Mouse (Mus musculus): Measurements from ENCODE around the gene Trim71. TPM values are rescaled to one million over a fixed set of nuclear protein-coding genes. Genes with fewer than 3 reads are reported as not detected.
A peak's percentile ranks its signal among the peaks of the same experiment; 100 is the strongest.
"Not testable (repeated sequence)": the region's sequence is repeated elsewhere in the genome, so short reads cannot be mapped to it uniquely, and the experiment has no call there.

The Trim71 gene
- polyA plus RNA-seq, 1 experiment from 2014 or later: 7.8 TPM

DNA sequence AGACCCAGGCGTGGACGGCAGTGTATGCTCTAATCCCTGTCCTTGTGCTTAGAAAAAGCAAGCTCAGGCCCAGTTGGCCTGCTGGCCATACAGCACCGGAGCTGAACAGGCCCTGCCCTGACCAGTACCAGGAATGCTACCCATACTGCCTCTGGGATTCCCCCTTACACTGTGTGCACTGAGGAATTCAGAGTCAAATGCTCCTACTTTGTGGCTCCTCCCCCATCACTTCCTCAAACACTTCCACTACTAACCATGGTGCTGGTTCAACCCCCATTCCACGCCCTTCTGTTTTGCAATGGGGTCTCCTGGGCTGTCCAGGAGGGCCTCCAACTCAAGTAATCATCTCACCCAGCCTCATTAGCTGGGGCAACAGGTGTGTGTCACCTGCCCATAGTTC, 30.3 kb downstream of the Trim71 start:
- Histone ChIP-seq H3K36me3 (replicated peaks) (no peaks in the 10 kb centered on the region), H3K27me3 (replicated peaks; ENCODE audit: low read depth, poor library complexity, severe bottlenecking) (no peaks in the 10 kb centered on the region), H3K4me1 (peaks cover 91% of the 10 kb centered on the region), H3K27ac (replicated peaks) (0 out of 2 replicates have a peak overlapping the region, but pooled peaks have one; percentile 16), H3K9me3 (no peaks in the 10 kb centered on the region), H3K4me3 (no peak overlapping the region)
- 72% methylated on average over 4 of the region's 4 CpGs for WGBS
- no peak for DNase-seq (ENCODE audit: low spot score)

DNA sequence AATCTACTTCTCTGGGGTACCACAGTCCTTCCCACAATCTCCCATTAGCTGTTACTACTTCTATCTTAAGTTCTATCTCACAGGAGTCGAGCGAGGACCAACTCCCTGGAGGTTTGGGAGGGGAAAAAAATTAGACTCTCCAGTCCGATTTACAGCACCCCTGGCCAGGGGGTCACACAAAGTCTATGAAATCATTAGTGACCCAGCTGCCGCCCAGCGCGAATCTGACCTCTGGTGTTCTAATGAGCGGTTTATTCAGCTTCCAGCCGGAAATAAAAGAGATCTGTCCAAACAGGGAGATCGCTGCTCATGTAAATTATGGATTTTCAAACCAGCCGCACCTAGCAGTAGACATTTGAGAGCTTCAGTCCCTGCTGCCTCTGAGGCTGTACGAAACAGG, 32.9 kb downstream of the Trim71 start:
- DNase-seq (ENCODE audit: low spot score): no peak
- 25% methylated on average over 11 of the region's 11 CpGs for WGBS
- H3K4me3 ChIP-seq: peak overlapping the region; percentile 32; the same call in 1 of the 2 replicates

GRCm38 (mm10) chr9:114528680-114529048, 35.5 kb downstream of the Trim71 start:
- no peak for DNase-seq (ENCODE audit: low spot score)
- peaks cover 87% of the 10 kb centered on the region for H3K4me1 ChIP-seq
- H3K27ac ChIP-seq (replicated peaks): peak overlapping the region; percentile 87
- H3K27me3 ChIP-seq (replicated peaks; ENCODE audit: low read depth, poor library complexity, severe bottlenecking): no peaks in the 10 kb centered on the region
- peaks cover 17% of the 10 kb centered on the region for H3K36me3 ChIP-seq (replicated peaks)
- peak overlapping the region; percentile 38; the same call in 1 of the 2 replicates for H3K4me3 ChIP-seq
- no peaks in the 10 kb centered on the region for H3K9me3 ChIP-seq
- WGBS: 44% methylated on average over 9 of the region's 9 CpGs

More for the DNA sequence above, 32.9 kb downstream of the Trim71 start:
- Histone ChIP-seq H3K9me3 (no peaks in the 10 kb centered on the region), H3K36me3 (replicated peaks) (no peaks in the 10 kb centered on the region), H3K27me3 (replicated peaks; ENCODE audit: low read depth, poor library complexity, severe bottlenecking) (no peaks in the 10 kb centered on the region), H3K27ac (replicated peaks) (peak overlapping the region; percentile 65), H3K4me1 (peaks cover 91% of the 10 kb centered on the region)

DNA sequence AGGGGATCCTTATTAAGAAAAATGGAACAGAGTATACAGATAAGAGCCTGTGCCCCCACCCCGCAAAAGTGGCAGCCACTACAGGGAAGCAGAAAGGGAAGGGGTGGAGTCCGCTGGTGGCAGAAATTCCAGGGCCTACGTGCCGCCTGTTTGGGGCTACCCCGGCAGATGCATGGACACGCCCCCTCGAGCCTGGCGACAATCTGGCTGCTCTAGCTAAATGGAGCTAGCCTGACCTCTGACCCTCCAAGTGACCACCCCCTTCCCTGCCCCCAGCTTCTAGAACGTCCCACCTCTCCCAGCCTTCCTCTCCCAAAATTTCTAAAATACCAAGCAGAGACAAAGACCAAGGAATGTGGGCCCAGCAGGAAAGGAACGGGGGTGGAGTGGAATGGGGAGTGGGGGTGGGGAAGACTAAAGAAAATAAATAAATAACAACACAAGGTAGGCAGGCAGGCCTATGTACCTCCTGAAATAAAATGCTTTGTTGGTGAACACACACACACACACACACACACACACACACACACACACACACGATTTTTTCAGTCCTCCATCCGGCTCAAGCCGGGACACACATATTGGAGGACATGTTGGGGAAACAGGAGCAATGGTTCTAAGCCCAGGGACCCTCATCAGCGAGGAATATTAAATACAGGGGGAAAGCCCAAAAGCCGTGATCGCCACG, 36.0 kb downstream of the Trim71 start:
- no peaks in the 10 kb centered on the region for H3K9me3 ChIP-seq
- peaks cover 86% of the 10 kb centered on the region for H3K4me1 ChIP-seq
- DNase-seq (ENCODE audit: low spot score): peak; percentile 91
- H3K27ac ChIP-seq (replicated peaks): peak overlapping the region; percentile 87
- no peaks in the 10 kb centered on the region for H3K27me3 ChIP-seq (replicated peaks; ENCODE audit: low read depth, poor library complexity, severe bottlenecking)
- H3K36me3 ChIP-seq (replicated peaks): peaks cover 21% of the 10 kb centered on the region
- 6% methylated on average over 17 of the region's 17 CpGs for WGBS
- peak overlapping the region; percentile 38 for H3K4me3 ChIP-seq

- under 1% methylated on average over 16 of the region's 16 CpGs for WGBS
- H3K27ac ChIP-seq (replicated peaks): peak overlapping the region; percentile 87
- peak overlapping the region; percentile 49 for H3K4me3 ChIP-seq
- H3K36me3 ChIP-seq (replicated peaks): peaks cover 31% of the 10 kb centered on the region
- peaks cover 81% of the 10 kb centered on the region for H3K4me1 ChIP-seq
- no peaks in the 10 kb centered on the region for H3K9me3 ChIP-seq
- H3K27me3 ChIP-seq (replicated peaks; ENCODE audit: low read depth, poor library complexity, severe bottlenecking): no peaks in the 10 kb centered on the region
- DNase-seq (ENCODE audit: low spot score): peak; percentile 88
Measured at GRCm38 (mm10) chr9:114527085-114527484, 37.1 kb downstream of the Trim71 start.

- WGBS: 1% methylated on average over 8 of the region's 8 CpGs
- Histone ChIP-seq H3K27ac (replicated peaks) (peak overlapping the region; percentile 87), H3K36me3 (replicated peaks) (peaks cover 35% of the 10 kb centered on the region), H3K9me3 (no peaks in the 10 kb centered on the region), H3K27me3 (replicated peaks; ENCODE audit: low read depth, poor library complexity, severe bottlenecking) (no peaks in the 10 kb centered on the region), H3K4me1 (peaks cover 76% of the 10 kb centered on the region), H3K4me3 (peak overlapping the region; percentile 49)
- DNase-seq (ENCODE audit: low spot score): peak; percentile 75
Measured at GRCm38 (mm10) chr9:114526581-114526980, 37.6 kb downstream of the Trim71 start.

DNA sequence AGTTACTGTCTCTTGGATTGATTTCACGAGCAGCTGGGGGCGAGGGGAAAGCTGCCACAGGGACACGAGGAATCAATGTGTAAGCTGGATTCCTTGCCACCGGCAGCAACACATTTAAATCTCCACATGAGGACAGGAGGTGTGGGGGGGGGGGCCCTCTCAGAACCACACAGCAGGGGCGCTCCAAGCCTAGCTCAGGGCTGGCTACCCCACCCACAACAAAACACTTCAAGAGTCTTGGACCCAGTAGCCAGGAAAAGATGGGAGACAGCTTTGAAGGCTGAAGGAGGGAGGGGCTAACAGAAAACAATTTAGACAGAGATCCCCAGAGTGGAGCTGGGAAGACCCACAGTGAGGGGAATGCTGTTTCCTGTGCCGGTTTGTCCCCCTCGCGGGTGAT, 38.3 kb downstream of the Trim71 start:
- Histone ChIP-seq H3K36me3 (replicated peaks) (peaks cover 38% of the 10 kb centered on the region), H3K27me3 (replicated peaks; ENCODE audit: low read depth, poor library complexity, severe bottlenecking) (no peaks in the 10 kb centered on the region), H3K27ac (replicated peaks) (peak overlapping the region; percentile 87), H3K9me3 (no peaks in the 10 kb centered on the region), H3K4me1 (peaks cover 70% of the 10 kb centered on the region), H3K4me3 (peak overlapping the region; percentile 49)
- DNase-seq (ENCODE audit: low spot score): no peak
- 7% methylated on average over 8 of the region's 8 CpGs for WGBS

GRCm38 (mm10) chr9:114525073-114525633, 39.0 kb downstream of the Trim71 start:
- Histone ChIP-seq H3K27ac (replicated peaks) (peak overlapping the region; percentile 19; the same call in 1 of the 2 replicates), H3K27me3 (replicated peaks; ENCODE audit: low read depth, poor library complexity, severe bottlenecking) (no peaks in the 10 kb centered on the region), H3K36me3 (replicated peaks) (peaks cover 39% of the 10 kb centered on the region), H3K4me3 (no peak overlapping the region), H3K9me3 (no peaks in the 10 kb centered on the region), H3K4me1 (peaks cover 62% of the 10 kb centered on the region)
- DNase-seq (ENCODE audit: low spot score): no peak
- WGBS: 82% methylated on average over 15 of the region's 15 CpGs

- 89% methylated on average over 9 of the region's 9 CpGs for WGBS
- Histone ChIP-seq H3K4me3 (no peak overlapping the region), H3K4me1 (peaks cover 52% of the 10 kb centered on the region), H3K9me3 (no peaks in the 10 kb centered on the region), H3K27me3 (replicated peaks; ENCODE audit: low read depth, poor library complexity, severe bottlenecking) (no peaks in the 10 kb centered on the region), H3K27ac (replicated peaks) (no peak overlapping the region), H3K36me3 (replicated peaks) (peaks cover 46% of the 10 kb centered on the region)
- DNase-seq (ENCODE audit: low spot score): no peak
Measured at GRCm38 (mm10) chr9:114522501-114522900, 41.7 kb downstream of the Trim71 start.

- Histone ChIP-seq H3K9me3 (no peaks in the 10 kb centered on the region), H3K27me3 (replicated peaks; ENCODE audit: low read depth, poor library complexity, severe bottlenecking) (no peaks in the 10 kb centered on the region), H3K4me3 (no peak overlapping the region), H3K27ac (replicated peaks) (no peak overlapping the region), H3K36me3 (replicated peaks) (peaks cover 50% of the 10 kb centered on the region), H3K4me1 (peaks cover 48% of the 10 kb centered on the region)
- WGBS: 66% methylated on average over 5 of the region's 5 CpGs
- no peak for DNase-seq (ENCODE audit: low spot score)
Measured at GRCm38 (mm10) chr9:114522041-114522440, 42.1 kb downstream of the Trim71 start.

- not testable (repeated sequence) for H3K9me3 ChIP-seq; H3K4me3 ChIP-seq; H3K27me3 ChIP-seq (replicated peaks; ENCODE audit: low read depth, poor library complexity, severe bottlenecking); DNase-seq (ENCODE audit: low spot score); H3K27ac ChIP-seq (replicated peaks)
- 79% methylated on average over 4 of the region's 4 CpGs for WGBS
- Histone ChIP-seq H3K4me1 (peaks cover 35% of the 10 kb centered on the region), H3K36me3 (replicated peaks) (peaks cover 66% of the 10 kb centered on the region)
Measured at GRCm38 (mm10) chr9:114520529-114520928, 43.6 kb downstream of the Trim71 start.

DNA sequence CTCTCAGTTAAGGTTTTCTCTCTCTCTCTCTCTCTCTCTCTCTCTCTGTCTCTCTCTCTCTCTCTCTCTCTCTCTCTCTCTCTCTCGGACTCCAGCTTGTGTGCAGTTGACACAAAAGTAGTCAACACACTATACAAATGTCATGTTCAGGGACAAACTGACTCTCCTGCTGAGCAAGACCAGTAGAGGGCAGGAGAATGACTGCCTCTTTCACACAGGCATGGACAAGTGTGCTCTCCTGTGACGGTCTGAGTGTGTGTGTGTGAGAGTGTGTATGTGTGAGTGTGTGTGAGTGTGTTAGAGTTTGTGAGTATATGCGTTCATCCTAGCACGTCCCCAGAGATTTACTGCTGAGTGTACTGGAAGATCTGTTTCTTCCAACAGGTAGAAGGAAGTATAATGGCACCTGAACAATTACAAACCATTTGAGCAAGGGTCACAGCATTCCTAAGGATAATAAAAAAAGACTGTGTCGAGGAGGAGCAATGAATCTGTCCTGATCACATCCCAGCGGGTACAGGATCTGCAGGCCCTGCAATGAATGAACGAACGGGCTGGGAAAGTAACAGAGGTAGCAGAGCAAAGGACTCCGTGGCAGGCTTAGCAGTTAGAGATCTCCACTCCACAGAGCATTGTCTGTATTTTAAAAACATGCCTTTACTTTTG, 45.2 kb downstream of the Trim71 start:
- DNase-seq (ENCODE audit: low spot score): no peak
- Histone ChIP-seq H3K4me1 (peaks cover 23% of the 10 kb centered on the region), H3K27ac (replicated peaks) (no peak overlapping the region), H3K4me3 (no peak overlapping the region), H3K9me3 (peaks cover 9% of the 10 kb centered on the region), H3K27me3 (replicated peaks; ENCODE audit: low read depth, poor library complexity, severe bottlenecking) (no peaks in the 10 kb centered on the region), H3K36me3 (replicated peaks) (peaks cover 68% of the 10 kb centered on the region)
- WGBS: 81% methylated on average over 9 of the region's 9 CpGs

Data from embryonic facial prominence, embryonic 10.5 days (tissue).